Mouse (Mus musculus): Measurements from ENCODE around the gene Pdp2. TPM values are rescaled to one million over a fixed set of nuclear protein-coding genes. Genes with fewer than 3 reads are reported as not detected.
A peak's percentile ranks its signal among the peaks of the same experiment; 100 is the strongest.

The Pdp2 gene
- polyA plus RNA-seq, 1 experiment from 2014 or later: 8.9 TPM

DNA sequence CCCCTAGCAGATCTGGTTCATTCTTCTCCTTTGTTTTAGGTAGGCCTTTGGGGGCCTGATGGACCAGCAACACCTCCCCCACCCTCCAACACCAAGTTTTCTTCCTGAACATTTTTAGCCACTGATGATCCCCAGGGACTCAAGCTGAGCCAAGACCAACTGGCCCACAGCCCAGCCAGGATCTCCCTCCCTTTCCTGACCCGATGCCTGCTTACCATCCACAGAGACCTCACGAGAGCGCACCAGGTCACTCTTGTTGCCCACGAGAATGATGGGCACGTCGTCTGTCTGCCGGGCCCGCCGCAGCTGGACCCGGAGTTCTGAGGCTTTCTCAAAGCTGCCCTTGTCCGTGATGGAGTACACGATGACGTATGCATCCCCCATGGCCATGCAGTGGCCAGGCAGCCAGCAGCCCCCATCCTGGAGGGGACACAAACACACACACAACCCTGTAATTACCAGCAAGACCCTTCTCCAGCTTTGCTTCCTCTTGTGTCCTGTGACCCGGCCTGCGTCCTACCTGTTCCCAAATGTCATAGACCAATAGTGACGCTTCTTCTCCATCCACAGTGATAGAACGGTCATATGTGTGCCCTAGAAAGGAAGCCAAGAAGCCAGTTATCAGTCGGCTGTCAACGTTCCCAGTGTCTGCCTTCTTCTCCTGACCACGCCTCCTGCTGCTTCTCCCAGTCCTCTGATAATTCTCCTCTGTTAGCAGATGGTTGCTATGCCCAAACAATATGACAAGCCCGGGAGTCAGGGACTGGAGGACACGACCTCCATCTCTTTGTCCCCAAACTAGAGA, 38.3 kb downstream of the Pdp2 start:
- ATAC-seq (ENCODE audit: low read depth): no peak
- Histone ChIP-seq H3K9ac (ENCODE audit: low read length) (peak overlapping the region; percentile 26; the same call in 1 of the 2 replicates), H3K27me3 (ENCODE audit: control insufficient read depth, insufficient read depth, low read depth, low read length) (no peaks in the 10 kb centered on the region; the same call in 1 of the 2 replicates), H3K4me3 (ENCODE audit: low read length) (peak overlapping the region; percentile 48), H3K36me3 (ENCODE audit: control insufficient read depth, insufficient read depth, low read length) (no peaks in the 10 kb centered on the region), H3K27ac (ENCODE audit: low read length) (no peak overlapping the region), H3K4me1 (replicated peaks; ENCODE audit: control insufficient read depth, insufficient read depth, low read length) (peaks cover 14% of the 10 kb centered on the region), H3K4me2 (ENCODE audit: low read depth, low read length) (peak overlapping the region; percentile 57; the same call in 1 of the 2 replicates), H3K9me3 (ENCODE audit: control insufficient read depth, low read length) (no peaks in the 10 kb centered on the region)
- WGBS: 64% methylated on average over 22 of the region's 22 CpGs

DNA sequence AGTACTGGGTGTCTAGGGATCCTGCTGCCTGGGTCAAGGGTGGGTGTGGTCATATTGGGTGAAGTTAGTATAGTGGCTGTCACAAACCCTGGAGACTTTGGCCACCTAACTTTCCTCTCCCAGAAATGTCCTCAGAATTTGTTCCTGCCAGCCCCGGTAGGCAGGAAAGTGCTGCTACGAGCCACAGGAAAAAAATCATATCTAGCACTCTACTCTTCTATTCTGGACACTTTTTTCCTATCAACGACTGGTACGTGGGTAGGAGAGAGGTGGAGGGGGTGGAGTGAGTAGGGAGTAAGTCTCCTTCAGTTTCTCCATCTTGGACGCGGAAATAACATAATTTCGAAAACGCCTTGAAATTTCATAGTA, 38.8 kb downstream of the Pdp2 start:
- peak overlapping the region; percentile 48 for H3K4me3 ChIP-seq (ENCODE audit: low read length)
- H3K4me1 ChIP-seq (replicated peaks; ENCODE audit: control insufficient read depth, insufficient read depth, low read length): peaks cover 12% of the 10 kb centered on the region
- no peaks in the 10 kb centered on the region for H3K36me3 ChIP-seq (ENCODE audit: control insufficient read depth, insufficient read depth, low read length)
- H3K27me3 ChIP-seq (ENCODE audit: control insufficient read depth, insufficient read depth, low read depth, low read length): no peaks in the 10 kb centered on the region; the same call in 1 of the 2 replicates
- 25% methylated on average over 8 of the region's 8 CpGs for WGBS
- ATAC-seq (ENCODE audit: low read depth): no peak
- H3K4me2 ChIP-seq (ENCODE audit: low read depth, low read length): peak overlapping the region; percentile 57
- H3K9me3 ChIP-seq (ENCODE audit: control insufficient read depth, low read length): no peaks in the 10 kb centered on the region
- no peak overlapping the region for H3K27ac ChIP-seq (ENCODE audit: low read length)
- peak overlapping the region; percentile 52 for H3K9ac ChIP-seq (ENCODE audit: low read length)

DNA sequence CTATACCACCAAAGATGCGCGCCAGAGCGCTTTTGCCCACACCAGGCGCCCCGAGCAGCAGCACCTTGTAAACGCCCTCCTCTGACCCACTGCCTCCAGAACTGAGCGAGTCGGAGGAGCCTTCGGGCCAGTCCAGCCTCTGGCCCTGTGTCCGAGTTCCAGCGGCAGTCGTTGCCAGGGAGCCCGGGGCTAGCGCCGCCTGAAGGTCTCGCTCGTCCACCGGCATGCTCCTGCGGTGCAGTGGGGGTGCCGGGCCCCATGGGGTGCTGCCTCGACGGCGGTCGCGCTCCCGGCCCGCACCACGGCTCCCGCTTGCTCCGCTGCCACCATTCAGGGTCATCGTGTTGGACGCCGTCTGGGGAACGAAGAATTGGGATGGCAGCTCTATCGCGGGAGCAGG, 39.3 kb downstream of the Pdp2 start:
- Histone ChIP-seq H3K27me3 (ENCODE audit: control insufficient read depth, insufficient read depth, low read depth, low read length) (no peaks in the 10 kb centered on the region; the same call in 1 of the 2 replicates), H3K4me2 (ENCODE audit: low read depth, low read length) (peak overlapping the region; percentile 57), H3K36me3 (ENCODE audit: control insufficient read depth, insufficient read depth, low read length) (no peaks in the 10 kb centered on the region), H3K4me3 (ENCODE audit: low read length) (peak overlapping the region; percentile 48), H3K9ac (ENCODE audit: low read length) (peak overlapping the region; percentile 52), H3K27ac (ENCODE audit: low read length) (peak overlapping the region; percentile 25; the same call in 1 of the 2 replicates), H3K9me3 (ENCODE audit: control insufficient read depth, low read length) (no peaks in the 10 kb centered on the region), H3K4me1 (replicated peaks; ENCODE audit: control insufficient read depth, insufficient read depth, low read length) (peaks cover 12% of the 10 kb centered on the region)
- peak; percentile 26 for ATAC-seq (ENCODE audit: low read depth)
- 1% methylated on average over 36 of the region's 36 CpGs for WGBS

- under 1% methylated on average over 20 of the region's 28 CpGs for WGBS
- H3K27ac ChIP-seq (ENCODE audit: low read length): peak within 1 kb of the TSS; percentile 58
- no peaks in the 10 kb centered on the region; the same call in 1 of the 2 replicates for H3K27me3 ChIP-seq (ENCODE audit: control insufficient read depth, insufficient read depth, low read depth, low read length)
- peak within 1 kb of the TSS; percentile 48 for H3K4me3 ChIP-seq (ENCODE audit: low read length)
- H3K4me2 ChIP-seq (ENCODE audit: low read depth, low read length): peak within 1 kb of the TSS; percentile 57
- peak; percentile 80 for ATAC-seq (ENCODE audit: low read depth)
- H3K9me3 ChIP-seq (ENCODE audit: control insufficient read depth, low read length): no peaks in the 10 kb centered on the region
- no peaks in the 10 kb centered on the region for H3K36me3 ChIP-seq (ENCODE audit: control insufficient read depth, insufficient read depth, low read length)
- peak within 1 kb of the TSS; percentile 52 for H3K9ac ChIP-seq (ENCODE audit: low read length)
- H3K4me1 ChIP-seq (replicated peaks; ENCODE audit: control insufficient read depth, insufficient read depth, low read length): peaks cover 12% of the 10 kb centered on the region
These were observed 39.9 kb downstream of the Pdp2 start, which contains the start of gene Rrad for GRCm38 (mm10) chr8:104630981-104631663. Rrad (minus strand) TSS chr8:104631327.

DNA sequence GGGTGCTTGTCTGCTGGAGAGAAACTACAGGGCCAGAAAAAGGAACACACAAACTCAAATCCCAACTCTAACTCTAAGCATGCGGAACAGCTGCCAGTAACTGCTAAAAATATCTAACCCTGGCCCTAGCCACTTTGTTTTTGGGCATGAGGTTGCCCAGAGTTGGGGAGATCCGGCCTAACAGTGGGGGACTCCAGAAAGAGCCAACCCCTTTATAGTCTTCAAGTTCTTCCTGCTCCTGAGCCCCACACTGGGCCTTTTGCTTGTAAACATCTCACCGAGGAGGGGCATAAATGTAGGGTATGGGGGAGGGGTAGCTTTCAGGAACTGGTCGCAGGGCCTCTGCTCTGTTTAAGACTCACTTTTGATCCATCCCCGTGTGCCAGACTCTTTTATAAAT, 40.7 kb downstream of the Pdp2 start:
- peak overlapping the region; percentile 57; the same call in 1 of the 2 replicates for H3K4me2 ChIP-seq (ENCODE audit: low read depth, low read length)
- ATAC-seq (ENCODE audit: low read depth): no peak
- no peaks in the 10 kb centered on the region for H3K36me3 ChIP-seq (ENCODE audit: control insufficient read depth, insufficient read depth, low read length)
- H3K4me1 ChIP-seq (replicated peaks; ENCODE audit: control insufficient read depth, insufficient read depth, low read length): peaks cover 12% of the 10 kb centered on the region
- H3K4me3 ChIP-seq (ENCODE audit: low read length): no peak overlapping the region
- no peaks in the 10 kb centered on the region; the same call in 1 of the 2 replicates for H3K27me3 ChIP-seq (ENCODE audit: control insufficient read depth, insufficient read depth, low read depth, low read length)
- 36% methylated on average over 5 of the region's 5 CpGs for WGBS
- H3K9ac ChIP-seq (ENCODE audit: low read length): peak overlapping the region; percentile 52; the same call in 1 of the 2 replicates
- peak overlapping the region; percentile 58 for H3K27ac ChIP-seq (ENCODE audit: low read length)
- H3K9me3 ChIP-seq (ENCODE audit: control insufficient read depth, low read length): no peaks in the 10 kb centered on the region

DNA sequence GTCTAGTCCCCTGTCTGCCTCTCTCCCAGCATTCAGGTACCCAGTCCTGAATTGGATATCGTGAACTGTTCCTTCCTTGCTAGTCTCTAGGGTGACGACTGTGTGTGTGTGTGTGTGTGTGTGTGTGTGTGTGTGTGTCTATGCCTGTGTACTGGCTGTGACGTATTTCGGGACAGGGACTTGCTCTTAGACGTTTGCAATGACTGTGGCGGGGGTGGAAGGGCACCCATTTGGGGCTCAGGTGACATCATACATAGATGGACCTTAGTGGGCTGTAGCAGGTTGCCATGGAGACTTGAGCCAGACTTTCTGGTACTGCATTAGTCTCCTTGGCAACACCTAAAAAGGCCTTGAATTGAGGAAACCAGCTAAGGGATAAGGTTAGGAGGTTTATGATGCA, 41.2 kb downstream of the Pdp2 start:
- Histone ChIP-seq H3K9ac (ENCODE audit: low read length) (no peak overlapping the region), H3K4me2 (ENCODE audit: low read depth, low read length) (no peak overlapping the region), H3K9me3 (ENCODE audit: control insufficient read depth, low read length) (no peaks in the 10 kb centered on the region), H3K4me3 (ENCODE audit: low read length) (no peak overlapping the region), H3K36me3 (ENCODE audit: control insufficient read depth, insufficient read depth, low read length) (no peaks in the 10 kb centered on the region), H3K27me3 (ENCODE audit: control insufficient read depth, insufficient read depth, low read depth, low read length) (no peaks in the 10 kb centered on the region; the same call in 1 of the 2 replicates), H3K4me1 (replicated peaks; ENCODE audit: control insufficient read depth, insufficient read depth, low read length) (peaks cover 12% of the 10 kb centered on the region), H3K27ac (ENCODE audit: low read length) (no peak overlapping the region; the same call in 1 of the 2 replicates)
- no peak for ATAC-seq (ENCODE audit: low read depth)
- WGBS: 62% methylated on average over 6 of the region's 6 CpGs

DNA sequence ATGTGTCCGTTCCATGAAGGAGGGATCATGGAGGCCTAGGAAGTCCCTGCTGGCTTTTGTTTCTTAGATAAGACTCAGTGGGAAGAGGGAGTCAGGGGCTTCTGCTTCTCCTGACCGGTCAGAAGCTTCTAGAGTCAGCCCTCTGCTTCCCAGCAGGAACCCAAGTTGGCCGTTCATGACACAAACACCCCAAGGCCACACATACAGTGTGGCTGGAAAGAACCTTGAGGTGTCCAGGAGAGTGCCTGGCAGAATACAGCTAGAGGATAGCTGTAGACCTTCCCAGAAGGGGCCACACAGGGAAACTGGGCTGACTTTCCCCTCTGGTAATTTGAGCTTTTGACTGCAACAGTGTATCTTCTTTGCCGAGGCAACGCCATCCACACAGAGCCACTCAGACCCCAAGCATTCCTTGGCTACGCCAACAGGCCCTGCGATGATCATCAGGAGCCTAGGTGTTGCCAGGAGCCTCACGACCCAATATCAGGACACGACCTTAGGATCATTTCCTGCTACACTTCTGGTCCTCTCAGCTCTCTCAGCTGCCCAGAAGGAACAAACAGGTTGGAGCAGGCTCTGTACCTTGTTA, 42.0 kb downstream of the Pdp2 start:
- Histone ChIP-seq H3K9ac (ENCODE audit: low read length) (no peak overlapping the region), H3K4me1 (replicated peaks; ENCODE audit: control insufficient read depth, insufficient read depth, low read length) (peaks cover 12% of the 10 kb centered on the region), H3K27me3 (ENCODE audit: control insufficient read depth, insufficient read depth, low read depth, low read length) (no peaks in the 10 kb centered on the region; the same call in 1 of the 2 replicates), H3K27ac (ENCODE audit: low read length) (no peak overlapping the region), H3K4me3 (ENCODE audit: low read length) (no peak overlapping the region), H3K4me2 (ENCODE audit: low read depth, low read length) (no peak overlapping the region), H3K9me3 (ENCODE audit: control insufficient read depth, low read length) (no peaks in the 10 kb centered on the region), H3K36me3 (ENCODE audit: control insufficient read depth, insufficient read depth, low read length) (no peaks in the 10 kb centered on the region)
- no peak for ATAC-seq (ENCODE audit: low read depth)
- WGBS: 40% methylated on average over 9 of the region's 9 CpGs

GRCm38 (mm10) chr8:104635004-104635710, 43.9 kb downstream of the Pdp2 start:
- 83% methylated on average over 3 of the region's 3 CpGs for WGBS
- Histone ChIP-seq H3K4me3 (ENCODE audit: low read length) (no peak overlapping the region), H3K36me3 (ENCODE audit: control insufficient read depth, insufficient read depth, low read length) (peaks cover 6% of the 10 kb centered on the region), H3K9ac (ENCODE audit: low read length) (no peak overlapping the region), H3K27me3 (ENCODE audit: control insufficient read depth, insufficient read depth, low read depth, low read length) (no peaks in the 10 kb centered on the region; the same call in 1 of the 2 replicates), H3K4me1 (replicated peaks; ENCODE audit: control insufficient read depth, insufficient read depth, low read length) (peaks cover 10% of the 10 kb centered on the region), H3K9me3 (ENCODE audit: control insufficient read depth, low read length) (no peaks in the 10 kb centered on the region), H3K27ac (ENCODE audit: low read length) (no peak overlapping the region), H3K4me2 (ENCODE audit: low read depth, low read length) (no peak overlapping the region)
- no peak for ATAC-seq (ENCODE audit: low read depth)
